Mouse (Mus musculus) forelimb bud, embryonic 11.5 days (tissue): ENCODE data around the gene Rgs3.

Experiments
- DNase-seq: peaks from one replicate; pipeline ENCODE4 v3.0.0-alpha.2; 2012; ENCODE audit warnings: low read depth, low spot score

The Rgs3 gene

GRCm38 (mm10) chr4:62653922-62654661 lies 94.4 kb downstream of the Rgs3 start:
- DNase-seq = no peak

GRCm38 (mm10) chr4:62659264-62659663 lies 99.6 kb downstream of the Rgs3 start:
- DNase-seq = peak; percentile 33

- peak; percentile 43 for DNase-seq
Observed at GRCm38 (mm10) chr4:62659861-62660553, 100.4 kb downstream of the Rgs3 start.

- DNase-seq = peak; percentile 89
Observed at GRCm38 (mm10) chr4:62660554-62660864, 100.9 kb downstream of the Rgs3 start.

- DNase-seq = no peak
Observed at GRCm38 (mm10) chr4:62661311-62661849, 101.7 kb downstream of the Rgs3 start.

- DNase-seq = peak; percentile 51
Observed at GRCm38 (mm10) chr4:62663348-62663747, 103.7 kb downstream of the Rgs3 start.

GRCm38 (mm10) chr4:62665842-62666241 lies 106.2 kb downstream of the Rgs3 start:
- DNase-seq = no peak

GRCm38 (mm10) chr4:62668666-62669065 lies 109.0 kb downstream of the Rgs3 start:
- DNase-seq = no peak

GRCm38 (mm10) chr4:62669094-62670071 lies 109.7 kb downstream of the Rgs3 start:
- no peak for DNase-seq

GRCm38 (mm10) chr4:62673531-62674030 lies 113.9 kb downstream of the Rgs3 start:
- peak; percentile 51 for DNase-seq

GRCm38 (mm10) chr4:62674031-62674995 lies 114.7 kb downstream of the Rgs3 start:
- peak; percentile 41 for DNase-seq

GRCm38 (mm10) chr4:62675394-62675793 lies 115.7 kb downstream of the Rgs3 start:
- no peak for DNase-seq

GRCm38 (mm10) chr4:62677047-62677737 lies 117.5 kb downstream of the Rgs3 start:
- no peak for DNase-seq

GRCm38 (mm10) chr4:62679157-62679556 lies 119.5 kb downstream of the Rgs3 start:
- no peak for DNase-seq

GRCm38 (mm10) chr4:62681467-62681866 lies 121.8 kb downstream of the Rgs3 start:
- DNase-seq = no peak

- DNase-seq = no peak
Observed at GRCm38 (mm10) chr4:62682371-62682770, 122.7 kb downstream of the Rgs3 start.

GRCm38 (mm10) chr4:62683148-62683547 lies 123.5 kb downstream of the Rgs3 start:
- DNase-seq = no peak

- no peak for DNase-seq
Observed at GRCm38 (mm10) chr4:62684351-62684750, 124.7 kb downstream of the Rgs3 start.

GRCm38 (mm10) chr4:62685268-62685667 lies 125.6 kb downstream of the Rgs3 start:
- no peak for DNase-seq

GRCm38 (mm10) chr4:62686769-62687168 lies 127.1 kb downstream of the Rgs3 start:
- DNase-seq = no peak
